Mouse (Mus musculus) kidney, embryonic 14.5 days (tissue): ENCODE results near the gene Ttc7. TPM values are rescaled to one million over a fixed set of nuclear protein-coding genes. Genes with fewer than 3 reads are reported as not detected.

ENCODE experiments used
- ATAC-seq: fragments of 200-750 bp; cut with Nextera tagmentation; 2 replicates; pipeline ENCODE4 v1.8.0; 2017; ENCODE audit warnings: moderate number of reproducible peaks, mild to moderate bottlenecking, moderate TSS enrichment, moderate library complexity; ENCODE audit not compliant: low FRiP score, low TSS enrichment
- H3K27ac ChIP-seq: fragments of 300-500 bp; sonication (generic); 2 replicates; pipeline ENCODE4 v1.5.1; 2014; ENCODE audit warnings: low read depth, mild to moderate bottlenecking, low read length, moderate library complexity, mixed read lengths
- H3K27me3 ChIP-seq: fragments of 300-500 bp; sonication (generic); 2 replicates; pipeline ENCODE4 v1.6.1; 2014; ENCODE audit warnings: mild to moderate bottlenecking, low read length; ENCODE audit not compliant: control insufficient read depth, insufficient read depth
- H3K36me3 ChIP-seq: fragments of 300-500 bp; sonication (generic); 2 replicates; pipeline ENCODE4 v1.6.1; 2014; ENCODE audit warnings: low read length, mixed read lengths; ENCODE audit not compliant: control insufficient read depth, insufficient read depth
- H3K4me1 ChIP-seq: fragments of 300-500 bp; sonication (generic); 2 replicates; pipeline ENCODE4 v1.6.1; 2014; ENCODE audit warnings: low read length, mixed read lengths; ENCODE audit not compliant: control insufficient read depth, insufficient read depth
- H3K4me2 ChIP-seq: fragments of 300-500 bp; sonication (generic); replicated peaks from 2 replicates; pipeline ENCODE4 v1.6.1; 2014; ENCODE audit warnings: low read depth, mild to moderate bottlenecking, low read length
- H3K4me3 ChIP-seq: fragments of 300-500 bp; sonication (generic); 2 replicates; pipeline ENCODE4 v1.5.1; 2014; ENCODE audit warnings: mild to moderate bottlenecking, low read length
- H3K9ac ChIP-seq: fragments of 300-500 bp; sonication (generic); 2 replicates; pipeline ENCODE4 v1.6.1; 2014; ENCODE audit warnings: low read depth, mild to moderate bottlenecking, low read length, moderate library complexity
- H3K9me3 ChIP-seq: fragments of 300-500 bp; sonication (generic); 2 replicates; pipeline ENCODE4 v1.6.1; 2016; ENCODE audit warnings: low read length; ENCODE audit not compliant: control insufficient read depth
- WGBS: fragments of 180-500 bp; shearing (Covaris S2); extraction: QIAGEN DNeasy Blood & Tissue Kit; methylation state at CpG from one replicate; pipeline ENCODE4 v1.1.7; 2014; 5-methylcytosine and 5-hydroxymethylcytosine counted together
- polyA plus RNA-seq: library from polyadenylated mRNA; unstranded; fragments of >200 nt; fragmentation: Nextera tagmentation; extraction: Ambion mirVana; gene quantifications from 2 replicates; pipeline ENCODE4 v1.2.1, GENCODE M21; 2014

Gene Ttc7
- polyA plus RNA-seq, 1 experiment from 2014 or later = 4.0 TPM

GRCm38 (mm10) chr17:87264054-87264830 is 18.4 kb upstream of the Ttc7 start:
- no peak for ATAC-seq
- Histone ChIP-seq H3K4me1 (peaks cover 11% of the 10 kb centered on the region), H3K9me3 (peaks cover 3% of the 10 kb centered on the region; the same call in 1 of the 2 replicates), H3K4me3 (peak overlapping the region; percentile 89), H3K9ac (peak overlapping the region; percentile 88; the same call in 1 of the 2 replicates), H3K36me3 (peaks cover 13% of the 10 kb centered on the region), H3K27me3 (no peaks in the 10 kb centered on the region), H3K4me2 (peak overlapping the region; percentile 78), H3K27ac (no peak overlapping the region)
- WGBS = 79% methylated on average over 11 of the region's 11 CpGs

- Histone ChIP-seq H3K4me1 (peaks cover 11% of the 10 kb centered on the region), H3K4me2 (peak overlapping the region; percentile 78), H3K4me3 (peak overlapping the region; percentile 89), H3K9ac (peak overlapping the region; percentile 88), H3K27ac (peak overlapping the region; percentile 33; the same call in 1 of the 2 replicates), H3K9me3 (no peaks in the 10 kb centered on the region; the same call in 1 of the 2 replicates), H3K27me3 (no peaks in the 10 kb centered on the region), H3K36me3 (peaks cover 6% of the 10 kb centered on the region; the same call in 1 of the 2 replicates)
- 6% methylated on average over 28 of the region's 28 CpGs for WGBS
- ATAC-seq = peak; percentile 81
Measured at GRCm38 (mm10) chr17:87264927-87265791, 17.5 kb upstream of the Ttc7 start.

GRCm38 (mm10) chr17:87265792-87266186 is 16.9 kb upstream of the Ttc7 start, which contains the start of gene Mcfd2:
TSS of gene Mcfd2 (minus strand) at chr17:87265935.
- peak; percentile 98 for ATAC-seq
- Histone ChIP-seq H3K36me3 (peaks cover 2% of the 10 kb centered on the region; the same call in 1 of the 2 replicates), H3K27ac (peak within 1 kb of the TSS; percentile 42; the same call in 1 of the 2 replicates), H3K9me3 (no peaks in the 10 kb centered on the region; the same call in 1 of the 2 replicates), H3K4me1 (peaks cover 11% of the 10 kb centered on the region), H3K4me2 (peak within 1 kb of the TSS; percentile 78), H3K4me3 (peak within 1 kb of the TSS; percentile 89), H3K27me3 (no peaks in the 10 kb centered on the region), H3K9ac (peak within 1 kb of the TSS; percentile 88)
- under 1% methylated on average over 39 of the region's 41 CpGs for WGBS

GRCm38 (mm10) chr17:87269454-87269853 is 13.2 kb upstream of the Ttc7 start:
- WGBS = 76% methylated on average over 6 of the region's 6 CpGs
- ATAC-seq = no peak
- H3K4me3 ChIP-seq = no peak overlapping the region

GRCm38 (mm10) chr17:87275363-87276341 is 7.0 kb upstream of the Ttc7 start:
- Histone ChIP-seq H3K4me3 (no peak overlapping the region), H3K27ac (no peak overlapping the region), H3K9me3 (no peaks in the 10 kb centered on the region; the same call in 1 of the 2 replicates), H3K27me3 (no peaks in the 10 kb centered on the region), H3K9ac (no peak overlapping the region), H3K36me3 (no peaks in the 10 kb centered on the region), H3K4me2 (no peak overlapping the region), H3K4me1 (no peaks in the 10 kb centered on the region)
- WGBS = 55% methylated on average over 15 of the region's 15 CpGs
- no peak for ATAC-seq

More at GRCm38 (mm10) chr17:87269454-87269853, 13.2 kb upstream of the Ttc7 start:
- peaks cover 7% of the 10 kb centered on the region for H3K4me1 ChIP-seq
- no peak overlapping the region for H3K4me2 ChIP-seq
- H3K27me3 ChIP-seq = no peaks in the 10 kb centered on the region
- H3K27ac ChIP-seq = no peak overlapping the region
- no peaks in the 10 kb centered on the region for H3K36me3 ChIP-seq
- no peaks in the 10 kb centered on the region; the same call in 1 of the 2 replicates for H3K9me3 ChIP-seq
- no peak overlapping the region for H3K9ac ChIP-seq

GRCm38 (mm10) chr17:87282007-87282705 is 530 bp upstream of the Ttc7 start:
- Histone ChIP-seq H3K4me3 (peak overlapping the region; percentile 76), H3K9me3 (no peaks in the 10 kb centered on the region), H3K4me2 (peak overlapping the region; percentile 99), H3K4me1 (peaks cover 6% of the 10 kb centered on the region; the same call in 1 of the 2 replicates), H3K27ac (peak overlapping the region; percentile 92), H3K9ac (peak overlapping the region; percentile 78), H3K27me3 (peaks cover 8% of the 10 kb centered on the region), H3K36me3 (no peaks in the 10 kb centered on the region)
- WGBS = under 1% methylated on average over 42 of the region's 44 CpGs
- peak; percentile 84 for ATAC-seq

- H3K27ac ChIP-seq = peak overlapping the region; percentile 76
- peak overlapping the region; percentile 76 for H3K4me3 ChIP-seq
- H3K9ac ChIP-seq = peak overlapping the region; percentile 78
- H3K27me3 ChIP-seq = peaks cover 8% of the 10 kb centered on the region
- peak overlapping the region; percentile 99 for H3K4me2 ChIP-seq
- WGBS = under 1% methylated on average over 56 of the region's 56 CpGs
- no peaks in the 10 kb centered on the region for H3K9me3 ChIP-seq
- ATAC-seq = 0 out of 2 replicates have a peak, but pooled peaks have one; percentile 30
- H3K36me3 ChIP-seq = no peaks in the 10 kb centered on the region
- H3K4me1 ChIP-seq = peaks cover 6% of the 10 kb centered on the region; the same call in 1 of the 2 replicates
Measured at GRCm38 (mm10) chr17:87283055-87283754, 519 bp downstream of the Ttc7 start.
